Mouse (Mus musculus): ENCODE results near the gene Cbwd1.
A peak's percentile ranks its signal among the peaks of the same experiment; 100 is the strongest.

Gene Cbwd1

GRCm38 (mm10) chr19:24961172-24961962 lies at the start of gene Cbwd1:
Gene Cbwd1 (minus strand): TSS chr19:24961610.
- peak; percentile 100 for ATAC-seq (ENCODE audit: low TSS enrichment)

- ATAC-seq (ENCODE audit: low TSS enrichment), result no peak
Observed at GRCm38 (mm10) chr19:25008509-25008908, 47.1 kb upstream of the Cbwd1 start.

GRCm38 (mm10) chr19:25006686-25007085 lies 45.3 kb upstream of the Cbwd1 start:
- no peak for ATAC-seq (ENCODE audit: low TSS enrichment)

- no peak for ATAC-seq (ENCODE audit: low TSS enrichment)
Observed at GRCm38 (mm10) chr19:25003810-25004209, 42.4 kb upstream of the Cbwd1 start.

GRCm38 (mm10) chr19:25002828-25003227 lies 41.4 kb upstream of the Cbwd1 start:
- ATAC-seq (ENCODE audit: low TSS enrichment), result no peak

- no peak for ATAC-seq (ENCODE audit: low TSS enrichment)
Observed at GRCm38 (mm10) chr19:25002032-25002431, 40.6 kb upstream of the Cbwd1 start.

GRCm38 (mm10) chr19:25000153-25000552 lies 38.7 kb upstream of the Cbwd1 start:
- ATAC-seq (ENCODE audit: low TSS enrichment), result no peak

GRCm38 (mm10) chr19:24999201-24999886 lies 37.9 kb upstream of the Cbwd1 start, which contains the start of gene Dock8:
Gene Dock8 (plus strand): TSS chr19:24999534.
- ATAC-seq (ENCODE audit: low TSS enrichment), result peak; percentile 83

GRCm38 (mm10) chr19:24998561-24998960 lies 37.2 kb upstream of the Cbwd1 start:
- no peak for ATAC-seq (ENCODE audit: low TSS enrichment)

GRCm38 (mm10) chr19:24996815-24997704 lies 35.6 kb upstream of the Cbwd1 start:
- no peak for ATAC-seq (ENCODE audit: low TSS enrichment)

GRCm38 (mm10) chr19:24994900-24995299 lies 33.5 kb upstream of the Cbwd1 start:
- no peak for ATAC-seq (ENCODE audit: low TSS enrichment)

- no peak for ATAC-seq (ENCODE audit: low TSS enrichment)
Observed at GRCm38 (mm10) chr19:24993526-24993925, 32.1 kb upstream of the Cbwd1 start.

GRCm38 (mm10) chr19:24990138-24990822 lies 28.9 kb upstream of the Cbwd1 start:
- no peak for ATAC-seq (ENCODE audit: low TSS enrichment)

GRCm38 (mm10) chr19:24988831-24989230 lies 27.4 kb upstream of the Cbwd1 start:
- ATAC-seq (ENCODE audit: low TSS enrichment), result no peak

GRCm38 (mm10) chr19:24987355-24987754 lies 25.9 kb upstream of the Cbwd1 start:
- ATAC-seq (ENCODE audit: low TSS enrichment), result no peak

GRCm38 (mm10) chr19:24985045-24985444 lies 23.6 kb upstream of the Cbwd1 start:
- ATAC-seq (ENCODE audit: low TSS enrichment), result no peak

GRCm38 (mm10) chr19:24983857-24984498 lies 22.6 kb upstream of the Cbwd1 start:
- ATAC-seq (ENCODE audit: low TSS enrichment), result no peak

- no peak for ATAC-seq (ENCODE audit: low TSS enrichment)
Observed at GRCm38 (mm10) chr19:24983050-24983449, 21.6 kb upstream of the Cbwd1 start.

- peak; percentile 81 for ATAC-seq (ENCODE audit: low TSS enrichment)
Observed at GRCm38 (mm10) chr19:24981294-24981693, 19.9 kb upstream of the Cbwd1 start.

- ATAC-seq (ENCODE audit: low TSS enrichment), result no peak
Observed at GRCm38 (mm10) chr19:24978852-24979842, 17.7 kb upstream of the Cbwd1 start.
